Mouse (Mus musculus) liver, postnatal 0 days (tissue): ENCODE data around the gene Tal1.
A peak's percentile ranks its signal among the peaks of the same experiment; 100 is the strongest.

ENCODE experiments used
- CTCF ChIP-seq: sonication (generic); IDR thresholded peaks from 2 replicates; pipeline ENCODE4 v1.5.1; 2016; ENCODE audit warnings: antibody characterized with exemption, low read depth
- EP300 ChIP-seq: IDR thresholded peaks from 2 replicates; pipeline ENCODE4 v1.6.1; 2016; ENCODE audit warnings: antibody characterized with exemption, low read depth, mild to moderate bottlenecking

DNA sequence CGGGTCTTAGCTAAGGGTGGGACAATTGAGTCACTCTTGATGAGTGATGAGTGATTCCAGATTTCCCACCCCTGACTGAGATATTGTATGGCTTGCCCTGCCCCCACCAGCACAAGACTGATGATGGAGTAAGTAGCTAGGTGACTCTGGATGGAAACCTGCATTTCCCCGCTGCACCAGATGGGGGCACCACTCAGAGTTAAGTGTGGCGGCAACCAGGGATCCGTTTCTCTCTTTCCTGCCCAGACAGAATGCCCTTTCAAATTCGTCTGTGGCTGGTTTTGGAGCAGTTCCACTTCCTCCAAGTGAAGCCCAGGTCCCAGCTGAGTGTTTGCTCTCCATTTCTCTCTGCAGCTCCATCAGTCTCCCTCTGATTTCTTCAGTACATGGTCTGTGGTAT, 8.5 kb upstream of the Tal1 start:
- TF ChIP-seq CTCF (peak; percentile 89), EP300 (no peak)
